26 mouse cellular contexts compared by ENCODE assay signal in genomic region chr1:106220431-106220830, GRCm38 (mm10). TPM values are rescaled to one million over a fixed set of nuclear protein-coding genes. Genes with fewer than 3 reads are reported as not detected.
DNase-seq lines count a peak whose midpoint lies in the region; ATAC-seq and TF ChIP-seq lines count a peak whose summit lies in the region.
"Had no signal": no experiment of that assay in that cellular context is flagged by ENCODE, and none has a peak within 500 bp of the region (broad histone marks: within the 10 kb centered on the region; RNA-seq: fewer than 3 reads in every experiment).

No protein-coding gene starts in this region.

- WGBS in heart, adult 2 months = 22% methylated on average over 6 of the region's 6 CpGs
- 53% methylated on average over 6 of the region's 6 CpGs for WGBS in kidney, adult 2 months
- WGBS in kidney, embryonic 15.5 days = 78% methylated on average over 6 of the region's 6 CpGs

- no peaks in the 10 kb centered on the region for H3K27me3 ChIP-seq in heart, adult 2 months (ENCODE audit: control insufficient read depth, insufficient read depth, low read length)
- no peaks in the 10 kb centered on the region for H3K27me3 ChIP-seq in kidney, adult 2 months (replicated peaks; ENCODE audit: control insufficient read depth, insufficient read depth, low read length)
- H3K27me3 ChIP-seq in kidney, embryonic 15.5 days = no peaks in the 10 kb centered on the region
- H3K27me3 ChIP-seq: CH12.LX; heart, embryonic 15.5 days had no signal

- no peak for TF ChIP-seq EP300 in heart, adult 2 months (IDR thresholded peaks at IDR 0.05; ENCODE audit: insufficient read depth, low read depth, low read length)

- H3K9ac ChIP-seq in heart, adult 2 months (ENCODE audit: low read depth, low read length) = no peak overlapping the region
- H3K9ac ChIP-seq in kidney, embryonic 15.5 days = no peak overlapping the region
- H3K9ac ChIP-seq: forebrain, postnatal 0 days; heart, embryonic 15.5 days; hindbrain, embryonic 14.5 days had no signal

- no peak for TF ChIP-seq CTCF in heart, adult 2 months (IDR thresholded peaks at IDR 0.05)
- no peak for TF ChIP-seq CTCF in kidney, adult 2 months (conservative IDR thresholded peaks at IDR 0.05; ENCODE audit: insufficient read depth, insufficient read length, low read depth, low read length)
- TF ChIP-seq CTCF in embryonic fibroblast, embryonic 13.5 days (IDR thresholded peaks at IDR 0.05; ENCODE audit: borderline replicate concordance, insufficient read depth, low read length) = no peak

- DNase-seq in heart, adult 2 months = no peak
- DNase-seq in heart, postnatal 10 days = no peak
- peak; percentile 21 for DNase-seq in kidney, adult 2 months
- peak; percentile 58 for DNase-seq in R1 (ENCODE audit: low read depth, low spot score)
- DNase-seq in right cerebral cortex, postnatal 25 days = no peak
- DNase-seq: adrenal gland, postnatal 25 days; B cell, adult 2 months; cerebellum, adult 9-11 months; forebrain, postnatal 0 days; gastrocnemius, postnatal 36 days; kidney, adult 9 months; kidney, postnatal 25 days; lung, postnatal 10 days; right cerebral cortex, adult 18-20 months; thymus, adult 2 months; thymus, postnatal 4 days had no signal

- H3K27ac ChIP-seq in heart, adult 2 months = peak overlapping the region; percentile 22; the same call in 1 of the 2 replicates
- no peak overlapping the region for H3K27ac ChIP-seq in kidney, adult 2 months (ENCODE audit: insufficient read depth, low read depth, low read length)
- H3K27ac ChIP-seq in kidney, embryonic 15.5 days = no peak overlapping the region
- H3K27ac ChIP-seq in embryonic fibroblast, embryonic 13.5 days (ENCODE audit: insufficient read depth, low read length) = peak overlapping the region; percentile 45; the same call in 1 of the 2 replicates
- H3K27ac ChIP-seq: heart, embryonic 15.5 days; hindbrain, embryonic 14.5 days; layer of hippocampus, adult 2 months had no signal

- peaks cover 6% of the 10 kb centered on the region; the same call in 1 of the 2 replicates for H3K79me2 ChIP-seq in heart, adult 2 months (replicated peaks; ENCODE audit: control insufficient read depth, insufficient read depth, low read length)

- intact Hi-C loops in heart, adult 2 months (cut with DNase I) = no loop called here
- intact Hi-C loops in heart, postnatal 10 days (cut with DNase I) = loop anchor here (5.0 kb wide), 1 partner anchor 48 kb away; the partner anchor contains the start of gene Phlpp1

- no peak overlapping the region for H3K4me2 ChIP-seq in kidney, embryonic 15.5 days
- H3K4me2 ChIP-seq: heart, embryonic 15.5 days; hindbrain, embryonic 14.5 days had no signal

- peaks cover 9% of the 10 kb centered on the region for H3K4me1 ChIP-seq in heart, adult 2 months (ENCODE audit: control insufficient read depth, insufficient read depth, low read length)
- H3K4me1 ChIP-seq in kidney, adult 2 months (ENCODE audit: control insufficient read depth, insufficient read depth, low read length) = no peaks in the 10 kb centered on the region
- no peaks in the 10 kb centered on the region for H3K4me1 ChIP-seq in kidney, embryonic 15.5 days
- H3K4me1 ChIP-seq in embryonic fibroblast, embryonic 13.5 days (ENCODE audit: control insufficient read depth, insufficient read depth, low read length) = peaks cover 3% of the 10 kb centered on the region; the same call in 1 of the 2 replicates

- no peak for TF ChIP-seq POLR2A in heart, adult 2 months (IDR thresholded peaks at IDR 0.05; ENCODE audit: insufficient read depth, low read depth, low read length)
- TF ChIP-seq POLR2A in kidney, adult 2 months (IDR thresholded peaks at IDR 0.05; ENCODE audit: low read depth, low read length) = no peak
- TF ChIP-seq POLR2A in embryonic fibroblast, embryonic 13.5 days (IDR thresholded peaks at IDR 0.05; ENCODE audit: low read depth, low read length) = no peak

- no peak overlapping the region for H3K4me3 ChIP-seq in heart, adult 2 months
- no peak overlapping the region for H3K4me3 ChIP-seq in kidney, adult 2 months (ENCODE audit: insufficient read depth, low read depth, low read length)
- no peak overlapping the region for H3K4me3 ChIP-seq in kidney, embryonic 15.5 days (replicated peaks)
- no peak overlapping the region for H3K4me3 ChIP-seq in embryonic fibroblast, embryonic 13.5 days (ENCODE audit: insufficient read depth, low read length)
- H3K4me3 ChIP-seq: heart, embryonic 15.5 days; layer of hippocampus, adult 2 months; myocyte had no signal

- peaks cover 12% of the 10 kb centered on the region for H3K36me3 ChIP-seq in heart, adult 2 months (ENCODE audit: control insufficient read depth, insufficient read depth, low read length)
- H3K36me3 ChIP-seq in kidney, adult 2 months (ENCODE audit: control insufficient read depth, insufficient read depth, low read length) = no peaks in the 10 kb centered on the region
- H3K36me3 ChIP-seq in kidney, embryonic 15.5 days = peaks cover 4% of the 10 kb centered on the region; the same call in 1 of the 2 replicates
- H3K36me3 ChIP-seq: G1E; heart, embryonic 15.5 days had no signal

- no peak for ATAC-seq in kidney, embryonic 15.5 days (replicated peaks; ENCODE audit: low FRiP score)
- ATAC-seq: forebrain, postnatal 0 days; inflammation-experienced regulatory T-cells, adult 6 months; midbrain, embryonic 16.5 days had no signal

- peaks cover 3% of the 10 kb centered on the region; the same call in 1 of the 2 replicates for H3K9me3 ChIP-seq in kidney, embryonic 15.5 days (replicated peaks)
- H3K9me3 ChIP-seq: G1E had no signal

RNA-seq across cellular contexts. Expression of gene Phlpp1, which starts 48.9 kb away (rescaled TPM):
- 10 to 100 TPM; 16.3 to 17.2 TPM for total RNA-seq in heart, adult 2 months (2021)
- polyA plus RNA-seq in heart, adult 2 months (2012; rRNA removed) = 9.6 and 15.6 TPM in 2 replicates
- 10 to 100 TPM; 22.4 to 23.5 TPM for total RNA-seq in heart, postnatal 10 days (2021)
- polyA plus RNA-seq in kidney, adult 2 months (2012; rRNA removed) = 10.2 and 12.0 TPM in 2 replicates
- 3.2 and 3.5 TPM in 2 replicates for polyA plus RNA-seq in kidney, embryonic 15.5 days (2015; fragmentation: Nextera tagmentation; extraction: Ambion mirVana)
- polyA plus RNA-seq in embryonic fibroblast, embryonic 13.5 days (2011; ENCODE audit: insufficient read length, low read depth, missing spikeins) = 14.3 and 25.0 TPM in 2 replicates

Comparison
In these comparisons a context has a peak if more than half of its experiments do, and no peak if none do; other contexts are left out.
1. DNase-seq: peak in kidney, adult 2 months (single experiment) and R1 (single experiment); none in heart, adult 2 months (0 of 2), heart, postnatal 10 days (0 of 2) and right cerebral cortex, postnatal 25 days (single experiment).
2. H3K27ac ChIP-seq: peak in heart, adult 2 months (single experiment) and embryonic fibroblast, embryonic 13.5 days (single experiment); none in kidney, adult 2 months (single experiment) and kidney, embryonic 15.5 days (single experiment).